Mouse (Mus musculus) adrenal gland, postnatal 10 days (tissue): ENCODE measurements around the gene Lpcat1. TPM values are rescaled to one million over a fixed set of nuclear protein-coding genes. Genes with fewer than 3 reads are reported as not detected.

ENCODE experiments used
- DNase-seq: peaks from one replicate; pipeline ENCODE4 v3.0.0; 2021; ENCODE audit warnings: mixed read lengths
- total RNA-seq, 2 experiments: library from RNA; stranded (reverse); gene quantifications; 2 replicates each; pipeline ENCODE4 v1.2.3; 2021

Gene Lpcat1
- total RNA-seq, 2 experiments from 2014 or later = 17.0 to 20.4 TPM

- DNase-seq = peak; percentile 80
Observed at GRCm38 (mm10) chr13:73536403-73536821, 69.4 kb downstream of the Lpcat1 start, which contains the start of gene Slc6a3. Gene Slc6a3 (plus strand): TSS chr13:73536747.

GRCm38 (mm10) chr13:73536824-73537223, 69.8 kb downstream of the Lpcat1 start:
- DNase-seq = no peak

GRCm38 (mm10) chr13:73564201-73564600, 97.2 kb downstream of the Lpcat1 start:
- no peak for DNase-seq

Other genes starting within 250 kb of the Lpcat1 start
- gene Irx4, start 206.7 kb upstream of the Lpcat1 start, total RNA-seq = not detected
- 10 to 100 TPM; 61.6 to 71.0 TPM for gene Mrpl36, start 138.7 kb upstream of the Lpcat1 start, total RNA-seq
- 100 to 1,000 TPM; 409 to 487 TPM for gene Ndufs6, start 138.7 kb upstream of the Lpcat1 start, total RNA-seq
- gene Slc6a3, start 69.5 kb downstream of the Lpcat1 start, total RNA-seq = not detected
- gene Clptm1l, start 136.8 kb downstream of the Lpcat1 start, total RNA-seq = 100 to 1,000 TPM; 110 to 111 TPM
- gene Tert, start 159.7 kb downstream of the Lpcat1 start, total RNA-seq = 1 to 10 TPM; 3.2 to 7.8 TPM
- not detected for gene Slc6a18, start 210.8 kb downstream of the Lpcat1 start, total RNA-seq
- under 1 TPM; 0.79 to 0.84 TPM for gene Slc6a19, start 237.7 kb downstream of the Lpcat1 start, total RNA-seq